Comparison of ENCODE assay signal across 38 mouse cellular contexts in the genomic region with DNA sequence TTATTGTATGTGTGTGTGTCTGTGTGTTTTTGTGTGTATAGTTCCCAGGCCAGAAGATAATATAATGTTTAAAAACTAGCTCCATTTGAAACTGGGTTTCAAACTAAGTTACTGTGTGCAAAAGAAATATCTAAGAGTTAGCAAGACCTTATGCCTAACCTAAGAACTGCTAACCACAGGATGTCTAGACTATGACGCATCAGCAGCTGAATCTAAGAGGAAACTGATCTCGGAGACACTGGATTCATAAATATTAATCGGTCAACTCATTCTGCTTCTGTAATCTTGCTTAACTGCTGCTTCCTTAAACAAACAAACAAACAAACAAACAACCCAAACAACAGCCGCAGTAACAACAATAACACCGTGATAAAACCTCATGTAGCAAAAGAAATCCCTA. TPM values are rescaled to one million over a fixed set of nuclear protein-coding genes. Genes with fewer than 3 reads are reported as not detected.
DNase-seq lines count a peak whose midpoint lies in the region; TF ChIP-seq lines count a peak whose summit lies in the region.
"Had no signal": no experiment of that assay in that cellular context is flagged by ENCODE, and none has a peak within 500 bp of the region (broad histone marks: within the 10 kb centered on the region; RNA-seq: fewer than 3 reads in every experiment).

No protein-coding gene starts in this region.

- H3K27ac ChIP-seq in layer of hippocampus, adult 2 months, result peak overlapping the region; percentile 40; the same call in 1 of the 2 replicates
- H3K27ac ChIP-seq: forebrain, embryonic 10.5 days; hindbrain, embryonic 12.5 days; hindbrain, postnatal 0 days; lung, embryonic 15.5 days; stomach, embryonic 15.5 days had no signal

- TF ChIP-seq CTCF in layer of hippocampus, adult 2 months (conservative IDR thresholded peaks at IDR 0.05), result no peak

- H3K4me2 ChIP-seq in myocyte (ENCODE audit: low read depth), result peak overlapping the region; percentile 98
- H3K4me2 ChIP-seq: hindbrain, embryonic 12.5 days; limb, embryonic 13.5 days; liver, embryonic 11.5 days; lung, embryonic 15.5 days; midbrain, embryonic 11.5 days; stomach, embryonic 15.5 days had no signal

- H3K79me2 ChIP-seq in myocyte (ENCODE audit: control insufficient read depth, insufficient read depth), result peaks cover 4% of the 10 kb centered on the region

- no peak overlapping the region for H3ac ChIP-seq in myocyte (ENCODE audit: control insufficient read depth, insufficient read length)

- TF ChIP-seq POLR2A in myocyte (IDR thresholded peaks at IDR 0.05; ENCODE audit: insufficient read length, low read depth), result no peak

- H3K4me3 ChIP-seq in layer of hippocampus, adult 2 months, result no peak overlapping the region
- H3K4me3 ChIP-seq in myocyte, result no peak overlapping the region
- H3K4me3 ChIP-seq: forebrain, embryonic 10.5 days; hindbrain, embryonic 12.5 days; limb, embryonic 13.5 days; lung, embryonic 15.5 days; stomach, embryonic 15.5 days had no signal

- no peaks in the 10 kb centered on the region for H3K36me3 ChIP-seq in myocyte (ENCODE audit: control insufficient read depth, insufficient read depth)
- H3K36me3 ChIP-seq: forebrain, embryonic 10.5 days; hindbrain, embryonic 12.5 days; limb, embryonic 13.5 days; lung, embryonic 15.5 days; stomach, embryonic 15.5 days had no signal

- no peaks in the 10 kb centered on the region for H3K27me3 ChIP-seq in myocyte (ENCODE audit: control insufficient read depth, insufficient read depth, insufficient read length)
- H3K27me3 ChIP-seq: hindbrain, embryonic 12.5 days; limb, embryonic 13.5 days; lung, embryonic 15.5 days; stomach, embryonic 15.5 days had no signal

- DNase-seq in layer of hippocampus, adult 2 months (ENCODE audit: low spot score in 2 of 2), result no peak
- no peak for DNase-seq in layer of hippocampus, postnatal 14 days (ENCODE audit: low spot score in 2 of 2)
- DNase-seq in NIH3T3 (ENCODE audit: low read depth), result peak; percentile 71
- DNase-seq in gastrocnemius, postnatal 25 days, result no peak
- DNase-seq in cerebellum, adult 9-10 months, result no peak
- no peak for DNase-seq in urinary bladder, postnatal 10 days (ENCODE audit: low spot score)
- DNase-seq: adrenal gland, adult 2 months; adrenal gland, postnatal 36 days; cerebellum, adult 2 months; cerebellum, postnatal 36 days; gastrocnemius, postnatal 10 days; heart, postnatal 14 days; kidney, adult 8-10 months; kidney, postnatal 10 days had no signal

TF ChIP-seq in myocyte, 11 proteins besides CTCF, POLR2A, EP300 and RAD21:
- TF ChIP-seq POLR2AphosphoS2 (IDR thresholded peaks at IDR 0.05; ENCODE audit: insufficient read length, low read depth) (no peak), E2F4 (IDR thresholded peaks at IDR 0.05; ENCODE audit: insufficient read depth) (no peak), MYOG (IDR thresholded peaks at IDR 0.05; ENCODE audit: control insufficient read depth in 1 of 3, insufficient read depth in 1 of 3, insufficient read length in 2 of 3, low read depth in 2 of 3) (peak in 1 of 3 experiments; percentile 46), TCF12 (IDR thresholded peaks at IDR 0.05; ENCODE audit: insufficient read depth, poor library complexity, severe bottlenecking) (no peak), MYOD1 (IDR thresholded peaks at IDR 0.05; ENCODE audit: control insufficient read depth in 1 of 3, insufficient read length in 2 of 3, low read depth in 2 of 3) (peak in 1 of 3 experiments; percentile 42), USF1 (IDR thresholded peaks at IDR 0.05; ENCODE audit: low read depth) (no peak), REST (IDR thresholded peaks at IDR 0.05; ENCODE audit: insufficient read depth, insufficient read length) (no peak), SRF (IDR thresholded peaks at IDR 0.05; ENCODE audit: control insufficient read depth, insufficient read length, low read depth) (no peak), MAX (IDR thresholded peaks at IDR 0.05; ENCODE audit: low read depth) (no peak), CEBPB (IDR thresholded peaks at IDR 0.05; ENCODE audit: insufficient read depth, poor library complexity, severe bottlenecking) (peak; percentile 39; the same call in 1 of the 2 replicates), TCF3 (IDR thresholded peaks at IDR 0.05; ENCODE audit: insufficient read length, low read depth) (no peak)
TF ChIP-seq in myocyte: peak in this region for 3.

RNA-seq across cellular contexts. Expression of gene Pla2g16, which starts 12.4 kb away (rescaled TPM):
- total RNA-seq in layer of hippocampus, adult 2 months (2021), result 10 to 100 TPM; 29.8 to 34.2 TPM
- total RNA-seq in layer of hippocampus, postnatal 14 days (2021), result 10 to 100 TPM; 13.0 to 14.9 TPM
- 64.5 TPM for polyA plus RNA-seq in myocyte (2012; fragmentation: generic; extraction: Trizol)
- total RNA-seq in gastrocnemius, postnatal 25 days (2021), result 100 to 1,000 TPM in 1 of 2 experiments, 10 to 100 TPM in 1; 97.5 to 101 TPM

RNA-seq across cellular contexts. Expression of gene Lgals12, which starts 37.3 kb away (rescaled TPM):
- total RNA-seq in layer of hippocampus, adult 2 months (2021), result under 1 TPM; 0.13 to 0.17 TPM
- total RNA-seq in layer of hippocampus, postnatal 14 days (2021), result under 1 TPM; 0.21 to 0.31 TPM
- 0.31 TPM for polyA plus RNA-seq in myocyte (2012; fragmentation: generic; extraction: Trizol)
- 1 to 10 TPM in 1 of 2 experiments, under 1 TPM in 1; 0.20 to 6.1 TPM for total RNA-seq in gastrocnemius, postnatal 25 days (2021)
- total RNA-seq: granulocyte monocyte progenitor cell, adult 5-6 weeks; megakaryocyte progenitor cell, adult 5-6 weeks; MEL had no signal
- polyA plus RNA-seq: activated CD4-positive, CD25-positive, alpha-beta regulatory T cell, adult 4 months; liver, embryonic 11.5 days; midbrain, embryonic 11.5 days had no signal

RNA-seq across cellular contexts. Expression of gene Hrasls5, which starts 42.7 kb away (rescaled TPM):
- not detected for total RNA-seq in layer of hippocampus, adult 2 months (2021)
- total RNA-seq in layer of hippocampus, postnatal 14 days (2021), result not detected
- 0.05 TPM for polyA plus RNA-seq in myocyte (2012; fragmentation: generic; extraction: Trizol)
- not detected for total RNA-seq in gastrocnemius, postnatal 25 days (2021)
- total RNA-seq: gastrocnemius, postnatal 10 days; granulocyte monocyte progenitor cell, adult 5-6 weeks; heart, postnatal 14 days; hindbrain, postnatal 0 days; layer of hippocampus, postnatal 25 days; left cerebral cortex, postnatal 36 days; megakaryocyte progenitor cell, adult 5-6 weeks; MEL had no signal
- polyA plus RNA-seq: activated CD4-positive, CD25-positive, alpha-beta regulatory T cell, adult 4 months; adrenal gland, adult 2 months; brain, embryonic 14.5 days; embryonic facial prominence, embryonic 11.5 days; forebrain, embryonic 10.5 days; forebrain, embryonic 16.5 days; heart, embryonic 14.5 days; hindbrain, embryonic 12.5 days; intestine, embryonic 16.5 days; liver, embryonic 11.5 days; liver, embryonic 16.5 days; midbrain, embryonic 11.5 days; midbrain, embryonic 16.5 days; neural tube, embryonic 14.5 days; small intestine, adult 2 months; stomach, embryonic 15.5 days had no signal
